Mouse (Mus musculus): Measurements from ENCODE around the gene Nphp4.

DNA sequence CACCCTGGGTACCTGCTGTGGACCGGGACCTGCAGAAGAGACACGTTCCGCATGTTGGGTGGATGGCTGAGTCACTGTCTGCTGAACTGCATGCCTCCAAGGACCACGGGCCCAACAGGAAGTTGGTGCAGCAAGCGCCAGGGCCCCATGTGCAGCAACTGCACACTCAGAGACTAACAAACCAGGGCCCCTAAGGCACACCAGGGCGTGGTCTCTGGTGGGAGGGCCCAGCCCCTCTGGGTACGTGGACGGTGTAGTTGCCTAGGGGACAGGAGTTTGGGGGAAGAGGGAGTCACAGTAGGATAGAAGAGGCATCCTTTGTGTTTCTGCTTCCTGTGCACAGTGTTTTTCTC, 27.9 kb upstream of the Nphp4 start:
- TF ChIP-seq CTCF (IDR thresholded peaks at IDR 0.05; ENCODE audit: insufficient read depth, low read length) (no peak), POLR2A (IDR thresholded peaks at IDR 0.05; ENCODE audit: borderline replicate concordance, extremely low read depth, low read depth, low read length) (no peak)
